Mouse (Mus musculus) gonadal fat pad, adult 2 months (tissue): ENCODE results near the gene Eno4. TPM values are rescaled to one million over a fixed set of nuclear protein-coding genes. Genes with fewer than 3 reads are reported as not detected.
A peak's percentile ranks its signal among the peaks of the same experiment; 100 is the strongest.
"Not testable (repeated sequence)": the region's sequence is repeated elsewhere in the genome, so short reads cannot be mapped to it uniquely, and the experiment has no call there.

Source experiments
- DNase-seq: peaks from one replicate; pipeline ENCODE4 v3.0.0-alpha.2; 2012; ENCODE audit warnings: low read depth
- polyA plus RNA-seq: library from polyadenylated mRNA; depleted of rRNA; stranded (reverse); fragments of >200 nt; gene quantifications from 2 replicates; pipeline ENCODE4 v1.2.3, GENCODE M21; 2012; rRNA removed

Eno4 gene
- polyA plus RNA-seq, result 0.58 and 1.4 TPM in 2 replicates

GRCm38 (mm10) chr19:58942841-58943828, at the start of gene Eno4, which contains the start of gene Hspa12a:
Eno4 (plus strand) TSS chr19:58943425.
Hspa12a (minus strand) TSS chr19:58943654.
- peak; percentile 42 for DNase-seq

- DNase-seq, result no peak
These were observed 47.0 kb upstream of the Eno4 start for GRCm38 (mm10) chr19:58896216-58896615.

- not testable (repeated sequence) for DNase-seq
These were observed 42.8 kb upstream of the Eno4 start for GRCm38 (mm10) chr19:58900471-58900870.

GRCm38 (mm10) chr19:58903079-58903898, 39.9 kb upstream of the Eno4 start:
- no peak for DNase-seq

- DNase-seq, result no peak
These were observed 39.3 kb upstream of the Eno4 start for GRCm38 (mm10) chr19:58903899-58904327.

GRCm38 (mm10) chr19:58906685-58907084, 36.5 kb upstream of the Eno4 start:
- DNase-seq, result no peak

GRCm38 (mm10) chr19:58908018-58908417, 35.2 kb upstream of the Eno4 start:
- DNase-seq, result no peak

- no peak for DNase-seq
These were observed 32.3 kb upstream of the Eno4 start for GRCm38 (mm10) chr19:58910941-58911368.

- no peak for DNase-seq
These were observed 31.8 kb upstream of the Eno4 start for GRCm38 (mm10) chr19:58911386-58911785.

- no peak for DNase-seq
These were observed 29.9 kb upstream of the Eno4 start for GRCm38 (mm10) chr19:58913301-58913700.

GRCm38 (mm10) chr19:58918597-58918996, 24.6 kb upstream of the Eno4 start:
- DNase-seq, result no peak

GRCm38 (mm10) chr19:58919148-58919547, 24.1 kb upstream of the Eno4 start:
- no peak for DNase-seq

GRCm38 (mm10) chr19:58931081-58931800, 12.0 kb upstream of the Eno4 start:
- DNase-seq, result no peak

- no peak for DNase-seq
These were observed 10.2 kb upstream of the Eno4 start for GRCm38 (mm10) chr19:58933062-58933461.

- no peak for DNase-seq
These were observed 2.7 kb downstream of the Eno4 start for GRCm38 (mm10) chr19:58945959-58946358.

GRCm38 (mm10) chr19:58951521-58951920, 8.3 kb downstream of the Eno4 start:
- no peak for DNase-seq

- no peak for DNase-seq
These were observed 9.0 kb downstream of the Eno4 start for GRCm38 (mm10) chr19:58952236-58952635.

GRCm38 (mm10) chr19:58954779-58955178, 11.6 kb downstream of the Eno4 start:
- DNase-seq, result no peak

GRCm38 (mm10) chr19:58963011-58963410, 19.8 kb downstream of the Eno4 start:
- no peak for DNase-seq

GRCm38 (mm10) chr19:58968731-58969506, 25.7 kb downstream of the Eno4 start:
- DNase-seq, result no peak

GRCm38 (mm10) chr19:58970826-58971225, 27.6 kb downstream of the Eno4 start:
- no peak for DNase-seq
